Mouse (Mus musculus) stomach, postnatal 0 days (tissue): ENCODE data around the gene Ano3. TPM values are rescaled to one million over a fixed set of nuclear protein-coding genes. Genes with fewer than 3 reads are reported as not detected.

Experiments
- ATAC-seq: fragments of 200-750 bp; cut with Nextera tagmentation; 2 replicates; pipeline ENCODE4 v1.8.0; 2017; ENCODE audit not compliant: low FRiP score, low TSS enrichment
- DNase-seq: peaks from one replicate; pipeline ENCODE4 v3.0.0-alpha.2; 2016; ENCODE audit warnings: low spot score
- H3K27ac ChIP-seq: fragments of 300-500 bp; sonication (generic); replicated peaks from 2 replicates; pipeline ENCODE4 v1.5.1; 2014; ENCODE audit warnings: mild to moderate bottlenecking, control low read depth
- H3K27me3 ChIP-seq: fragments of 300-500 bp; sonication (generic); 2 replicates; pipeline ENCODE4 v1.6.1; 2014; ENCODE audit warnings: low read length; ENCODE audit not compliant: control insufficient read depth, insufficient read depth
- H3K36me3 ChIP-seq: fragments of 300-500 bp; sonication (generic); 2 replicates; pipeline ENCODE4 v1.6.1; 2014; ENCODE audit warnings: low read length, mixed read lengths; ENCODE audit not compliant: control insufficient read depth, insufficient read depth
- H3K4me1 ChIP-seq: fragments of 300-500 bp; sonication (generic); replicated peaks from 2 replicates; pipeline ENCODE4 v1.6.1; 2014; ENCODE audit warnings: antibody characterized with exemption; ENCODE audit not compliant: control insufficient read depth, insufficient read depth
- H3K4me2 ChIP-seq: fragments of 300-500 bp; sonication (generic); replicated peaks from 2 replicates; pipeline ENCODE4 v1.6.1; 2014; ENCODE audit warnings: low read depth, mild to moderate bottlenecking, control low read depth, moderate library complexity
- H3K4me3 ChIP-seq: fragments of 300-500 bp; sonication (generic); 2 replicates; pipeline ENCODE4 v1.5.1; 2014; ENCODE audit warnings: low read depth, low read length, control low read depth
- H3K9ac ChIP-seq: fragments of 300-500 bp; sonication (generic); 2 replicates; pipeline ENCODE4 v1.6.1; 2014; ENCODE audit warnings: mild to moderate bottlenecking, low read length, control low read depth, mixed read lengths
- H3K9me3 ChIP-seq: fragments of 300-500 bp; sonication (generic); 2 replicates; pipeline ENCODE4 v1.6.1; 2016; ENCODE audit warnings: low read length; ENCODE audit not compliant: control insufficient read depth
- CTCF ChIP-seq: IDR thresholded peaks from 2 replicates; pipeline ENCODE4 v1.5.1; 2016; ENCODE audit warnings: antibody characterized with exemption, low read depth, mild to moderate bottlenecking, moderate library complexity
- EP300 ChIP-seq: optimal IDR thresholded peaks from 2 replicates; pipeline ENCODE3; 2016; ENCODE audit warnings: antibody characterized with exemption
- WGBS: fragments of 180-500 bp; shearing (Covaris S2); extraction: QIAGEN DNeasy Blood & Tissue Kit; methylation state at CpG from one replicate; pipeline ENCODE4 v1.1.7; 2014; 5-methylcytosine and 5-hydroxymethylcytosine counted together
- polyA plus RNA-seq: library from polyadenylated mRNA; unstranded; fragments of >200 nt; fragmentation: Nextera tagmentation; extraction: Ambion mirVana; gene quantifications from 2 replicates; pipeline ENCODE4 v1.2.1, GENCODE M21; 2015

The Ano3 gene
- polyA plus RNA-seq, 1 experiment from 2014 or later, result 0.16 TPM

- no peaks in the 10 kb centered on the region for H3K4me1 ChIP-seq
- no peak overlapping the region for H3K27ac ChIP-seq
- no peaks in the 10 kb centered on the region for H3K36me3 ChIP-seq
- DNase-seq (no peak), ATAC-seq (no peak)
- no peaks in the 10 kb centered on the region for H3K27me3 ChIP-seq
- H3K4me3 ChIP-seq, result no peak overlapping the region
- no peak for TF ChIP-seq EP300
- TF ChIP-seq CTCF, result no peak
- H3K9me3 ChIP-seq, result no peaks in the 10 kb centered on the region
- H3K4me2 ChIP-seq, result no peak overlapping the region
- H3K9ac ChIP-seq, result no peak overlapping the region
Observed at GRCm38 (mm10) chr2:110935691-110936090, 15.0 kb downstream of the Ano3 start.

- Histone ChIP-seq H3K9me3 (no peaks in the 10 kb centered on the region), H3K4me2 (no peak overlapping the region), H3K27me3 (no peaks in the 10 kb centered on the region), H3K36me3 (no peaks in the 10 kb centered on the region), H3K27ac (no peak overlapping the region), H3K9ac (no peak overlapping the region), H3K4me1 (no peaks in the 10 kb centered on the region), H3K4me3 (no peak overlapping the region)
- no peak for TF ChIP-seq CTCF
- DNase-seq (no peak), ATAC-seq (no peak)
Observed at GRCm38 (mm10) chr2:110929126-110929525, 21.6 kb downstream of the Ano3 start.

DNA sequence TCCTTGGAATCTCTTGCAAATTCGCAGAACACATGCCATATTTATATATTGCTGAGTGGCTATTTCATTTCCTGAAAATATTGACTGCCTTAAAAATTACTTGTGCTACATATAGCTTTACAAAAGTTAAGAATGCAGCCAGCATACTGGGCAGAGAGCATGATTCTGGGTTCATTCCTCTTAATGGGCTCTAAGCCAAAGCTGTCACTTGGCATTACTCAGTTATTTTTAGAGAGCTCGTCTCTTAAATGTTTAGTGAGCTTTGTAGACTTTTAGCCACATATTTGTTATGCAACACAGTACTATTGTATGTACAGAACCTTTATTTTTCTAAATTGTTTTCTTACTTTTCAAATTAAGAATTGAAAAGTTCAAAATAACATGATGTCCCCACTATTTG, 41.2 kb downstream of the Ano3 start:
- DNase-seq, result no peak
- ATAC-seq, result no peak
- H3K9ac ChIP-seq, result no peak overlapping the region
- no peaks in the 10 kb centered on the region for H3K4me1 ChIP-seq
- H3K36me3 ChIP-seq, result no peaks in the 10 kb centered on the region
- no peaks in the 10 kb centered on the region for H3K9me3 ChIP-seq
- H3K27ac ChIP-seq, result no peak overlapping the region
- H3K27me3 ChIP-seq, result no peaks in the 10 kb centered on the region
- TF ChIP-seq EP300, result no peak
- TF ChIP-seq CTCF, result no peak
- no peak overlapping the region for H3K4me2 ChIP-seq
- whole genome bisulfite sequencing, result 42% methylated on average over 2 of the region's 2 CpGs
- no peak overlapping the region for H3K4me3 ChIP-seq

GRCm38 (mm10) chr2:110906473-110906872, 44.2 kb downstream of the Ano3 start:
- Histone ChIP-seq H3K9me3 (no peaks in the 10 kb centered on the region), H3K4me1 (no peaks in the 10 kb centered on the region), H3K27me3 (no peaks in the 10 kb centered on the region), H3K4me2 (no peak overlapping the region), H3K4me3 (no peak overlapping the region), H3K9ac (no peak overlapping the region), H3K27ac (no peak overlapping the region), H3K36me3 (no peaks in the 10 kb centered on the region)
- 59% methylated on average over 3 of the region's 3 CpGs for WGBS
- ATAC-seq (no peak), DNase-seq (no peak)
- no peak for TF ChIP-seq CTCF
- TF ChIP-seq EP300, result no peak

GRCm38 (mm10) chr2:110896477-110897270, 54.0 kb downstream of the Ano3 start:
- ATAC-seq (no peak), DNase-seq (no peak)
- H3K4me2 ChIP-seq, result no peak overlapping the region
- H3K4me1 ChIP-seq, result no peaks in the 10 kb centered on the region
- H3K9ac ChIP-seq, result no peak overlapping the region
- H3K36me3 ChIP-seq, result no peaks in the 10 kb centered on the region
- no peaks in the 10 kb centered on the region for H3K27me3 ChIP-seq
- no peak overlapping the region for H3K27ac ChIP-seq
- H3K4me3 ChIP-seq, result no peak overlapping the region
- TF ChIP-seq CTCF (no peak), EP300 (no peak)
- H3K9me3 ChIP-seq, result no peaks in the 10 kb centered on the region
- WGBS, result 82% methylated on average over 2 of the region's 2 CpGs

DNA sequence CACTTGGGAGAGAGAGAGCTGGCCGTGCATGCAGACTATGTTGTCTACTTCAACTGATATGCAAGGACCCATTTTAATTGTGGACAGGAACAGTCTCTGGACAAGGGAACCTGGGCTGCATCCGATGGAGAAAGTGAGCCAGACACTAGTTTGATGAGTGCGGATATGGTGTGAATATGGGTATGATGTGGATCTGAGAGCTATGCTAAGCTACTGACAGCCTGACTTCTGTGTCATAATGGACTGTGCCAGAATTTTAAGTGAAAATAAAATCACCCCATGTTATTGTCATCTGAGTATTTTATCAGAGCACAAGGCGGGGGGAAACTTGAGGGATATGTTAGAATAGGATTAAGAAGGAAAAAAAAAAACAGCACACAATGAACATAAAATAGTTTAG, 79.1 kb downstream of the Ano3 start:
- TF ChIP-seq CTCF, result no peak
- TF ChIP-seq EP300, result no peak
- no peak for ATAC-seq
- no peaks in the 10 kb centered on the region for H3K27me3 ChIP-seq
- DNase-seq, result no peak
- H3K27ac ChIP-seq, result no peak overlapping the region
- WGBS, result 70% methylated on average over 4 of the region's 4 CpGs
- H3K9ac ChIP-seq, result no peak overlapping the region
- no peak overlapping the region for H3K4me3 ChIP-seq
- no peaks in the 10 kb centered on the region for H3K9me3 ChIP-seq
- H3K4me1 ChIP-seq, result no peaks in the 10 kb centered on the region
- H3K4me2 ChIP-seq, result no peak overlapping the region
- H3K36me3 ChIP-seq, result no peaks in the 10 kb centered on the region
